Mouse (Mus musculus): ENCODE data around the gene Cort. TPM values are rescaled to one million over a fixed set of nuclear protein-coding genes. Genes with fewer than 3 reads are reported as not detected.
A peak's percentile ranks its signal among the peaks of the same experiment; 100 is the strongest.
"Not testable (repeated sequence)": the region's sequence is repeated elsewhere in the genome, so short reads cannot be mapped to it uniquely, and the experiment has no call there.

Gene Cort
- not detected in 2 replicates for polyA plus RNA-seq (2015; fragmentation: Nextera tagmentation; extraction: Ambion mirVana)

- Histone ChIP-seq H3K27me3 (ENCODE audit: control insufficient read depth, insufficient read depth, low read length) (no peaks in the 10 kb centered on the region), H3K4me3 (ENCODE audit: low read length) (no peak within 1 kb of the TSS), H3K27ac (ENCODE audit: low read length) (no peak within 1 kb of the TSS), H3K4me1 (ENCODE audit: control insufficient read depth, insufficient read depth, low read length) (no peaks in the 10 kb centered on the region), H3K9me3 (replicated peaks; ENCODE audit: control insufficient read depth, low read length) (no peaks in the 10 kb centered on the region), H3K36me3 (ENCODE audit: control insufficient read depth, insufficient read depth) (peaks cover 3% of the 10 kb centered on the region; the same call in 1 of the 2 replicates), H3K9ac (ENCODE audit: low read length) (no peak within 1 kb of the TSS), H3K4me2 (ENCODE audit: low read depth, low read length) (no peak within 1 kb of the TSS)
- no peak for ATAC-seq (replicated peaks; ENCODE audit: extremely low read depth, insufficient read depth, low FRiP score)
- WGBS = 80% methylated on average over 11 of the region's 11 CpGs
Measured at GRCm38 (mm10) chr4:149126663-149127062, at the start of gene Cort. Gene Cort (minus strand): TSS chr4:149126763.

DNA sequence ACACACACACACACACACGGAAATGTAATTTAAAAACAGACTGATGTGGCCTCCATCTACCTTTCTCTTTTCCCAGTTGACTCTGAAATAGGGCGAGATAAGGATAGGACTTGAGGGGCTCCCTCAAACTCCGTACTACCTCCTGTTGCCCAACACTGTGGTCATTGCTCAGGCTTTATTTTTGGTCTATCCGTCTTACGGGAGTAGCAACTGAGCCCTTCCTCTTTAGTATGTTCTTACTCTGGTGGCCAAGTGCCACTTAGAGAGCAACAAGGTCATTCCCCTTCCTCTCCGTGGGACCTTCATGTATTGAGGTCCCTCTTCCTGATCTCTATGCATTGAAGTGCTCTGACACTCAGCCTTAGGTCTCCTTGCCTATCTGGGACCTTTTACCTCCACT is 47.1 kb upstream of the Cort start:
- Histone ChIP-seq H3K36me3 (ENCODE audit: control insufficient read depth, insufficient read depth) (no peaks in the 10 kb centered on the region), H3K9ac (ENCODE audit: low read length) (no peak overlapping the region), H3K4me1 (ENCODE audit: control insufficient read depth, insufficient read depth, low read length) (peaks cover 12% of the 10 kb centered on the region), H3K27me3 (ENCODE audit: control insufficient read depth, insufficient read depth, low read length) (no peaks in the 10 kb centered on the region), H3K27ac (ENCODE audit: low read length) (no peak overlapping the region), H3K9me3 (replicated peaks; ENCODE audit: control insufficient read depth, low read length) (no peaks in the 10 kb centered on the region), H3K4me3 (ENCODE audit: low read length) (no peak overlapping the region), H3K4me2 (ENCODE audit: low read depth, low read length) (no peak overlapping the region)
- 71% methylated on average over 6 of the region's 6 CpGs for WGBS
- no peak for ATAC-seq (replicated peaks; ENCODE audit: extremely low read depth, insufficient read depth, low FRiP score)

GRCm38 (mm10) chr4:149172666-149173065 is 46.1 kb upstream of the Cort start:
- Histone ChIP-seq H3K4me1 (ENCODE audit: control insufficient read depth, insufficient read depth, low read length) (peaks cover 12% of the 10 kb centered on the region), H3K36me3 (ENCODE audit: control insufficient read depth, insufficient read depth) (no peaks in the 10 kb centered on the region), H3K9ac (ENCODE audit: low read length) (peak overlapping the region; percentile 15), H3K4me3 (ENCODE audit: low read length) (no peak overlapping the region), H3K27ac (ENCODE audit: low read length) (peak overlapping the region; percentile 76), H3K4me2 (ENCODE audit: low read depth, low read length) (no peak overlapping the region), H3K27me3 (ENCODE audit: control insufficient read depth, insufficient read depth, low read length) (no peaks in the 10 kb centered on the region), H3K9me3 (replicated peaks; ENCODE audit: control insufficient read depth, low read length) (no peaks in the 10 kb centered on the region)
- ATAC-seq (replicated peaks; ENCODE audit: extremely low read depth, insufficient read depth, low FRiP score) = peak; percentile 63; the same call in 1 of the 2 replicates
- 57% methylated on average over 2 of the region's 2 CpGs for WGBS

GRCm38 (mm10) chr4:149172083-149172482 is 45.5 kb upstream of the Cort start:
- H3K4me1 ChIP-seq (ENCODE audit: control insufficient read depth, insufficient read depth, low read length) = peaks cover 12% of the 10 kb centered on the region
- peak overlapping the region; percentile 15; the same call in 1 of the 2 replicates for H3K9ac ChIP-seq (ENCODE audit: low read length)
- H3K27ac ChIP-seq (ENCODE audit: low read length) = peak overlapping the region; percentile 76; the same call in 1 of the 2 replicates
- H3K4me2 ChIP-seq (ENCODE audit: low read depth, low read length) = no peak overlapping the region
- no peaks in the 10 kb centered on the region for H3K27me3 ChIP-seq (ENCODE audit: control insufficient read depth, insufficient read depth, low read length)
- 86% methylated on average over 5 of the region's 5 CpGs for WGBS
- no peak overlapping the region for H3K4me3 ChIP-seq (ENCODE audit: low read length)
- no peak for ATAC-seq (replicated peaks; ENCODE audit: extremely low read depth, insufficient read depth, low FRiP score)
- no peaks in the 10 kb centered on the region for H3K9me3 ChIP-seq (replicated peaks; ENCODE audit: control insufficient read depth, low read length)
- H3K36me3 ChIP-seq (ENCODE audit: control insufficient read depth, insufficient read depth) = no peaks in the 10 kb centered on the region

GRCm38 (mm10) chr4:149171581-149171981 is 45.0 kb upstream of the Cort start:
- Histone ChIP-seq H3K27ac (ENCODE audit: low read length) (no peak overlapping the region), H3K4me3 (ENCODE audit: low read length) (no peak overlapping the region), H3K4me1 (ENCODE audit: control insufficient read depth, insufficient read depth, low read length) (peaks cover 12% of the 10 kb centered on the region), H3K27me3 (ENCODE audit: control insufficient read depth, insufficient read depth, low read length) (no peaks in the 10 kb centered on the region), H3K4me2 (ENCODE audit: low read depth, low read length) (no peak overlapping the region), H3K9ac (ENCODE audit: low read length) (no peak overlapping the region), H3K36me3 (ENCODE audit: control insufficient read depth, insufficient read depth) (no peaks in the 10 kb centered on the region), H3K9me3 (replicated peaks; ENCODE audit: control insufficient read depth, low read length) (no peaks in the 10 kb centered on the region)
- 61% methylated on average over 5 of the region's 5 CpGs for WGBS
- ATAC-seq (replicated peaks; ENCODE audit: extremely low read depth, insufficient read depth, low FRiP score) = no peak

- Histone ChIP-seq H3K27me3 (ENCODE audit: control insufficient read depth, insufficient read depth, low read length) (no peaks in the 10 kb centered on the region), H3K4me3 (ENCODE audit: low read length) (no peak overlapping the region), H3K36me3 (ENCODE audit: control insufficient read depth, insufficient read depth) (no peaks in the 10 kb centered on the region), H3K9ac (ENCODE audit: low read length) (no peak overlapping the region), H3K4me1 (ENCODE audit: control insufficient read depth, insufficient read depth, low read length) (peaks cover 16% of the 10 kb centered on the region), H3K9me3 (replicated peaks; ENCODE audit: control insufficient read depth, low read length) (no peaks in the 10 kb centered on the region), H3K4me2 (ENCODE audit: low read depth, low read length) (no peak overlapping the region), H3K27ac (ENCODE audit: low read length) (peak overlapping the region; percentile 13)
- no peak for ATAC-seq (replicated peaks; ENCODE audit: extremely low read depth, insufficient read depth, low FRiP score)
- WGBS = 58% methylated on average over 7 of the region's 7 CpGs
Measured at GRCm38 (mm10) chr4:149170394-149170931, 43.9 kb upstream of the Cort start.

- H3K4me1 ChIP-seq (ENCODE audit: control insufficient read depth, insufficient read depth, low read length) = peaks cover 20% of the 10 kb centered on the region
- not testable (repeated sequence) for H3K36me3 ChIP-seq (ENCODE audit: control insufficient read depth, insufficient read depth)
Measured at GRCm38 (mm10) chr4:149169926-149170325, 43.4 kb upstream of the Cort start.

DNA sequence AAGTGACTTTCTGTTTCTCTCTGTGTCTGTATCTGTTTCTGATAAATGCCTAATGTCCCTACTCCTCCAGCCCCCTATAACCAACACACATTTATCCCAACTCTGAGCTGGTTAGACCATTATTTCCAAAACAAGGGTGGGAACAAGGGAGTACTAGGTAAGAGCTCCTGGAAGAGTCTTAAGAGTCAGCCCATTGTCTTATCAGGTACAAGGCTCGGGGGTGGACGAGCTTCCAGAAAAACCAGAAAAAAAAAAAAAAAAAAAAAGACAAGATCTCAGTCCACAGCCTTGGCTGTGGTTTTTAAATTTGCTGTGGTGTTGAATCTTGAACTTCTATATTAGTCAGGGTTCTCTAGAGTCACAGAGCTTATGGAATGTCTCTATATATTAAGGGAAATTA is 41.5 kb upstream of the Cort start:
- Histone ChIP-seq H3K4me1 (ENCODE audit: control insufficient read depth, insufficient read depth, low read length) (peaks cover 18% of the 10 kb centered on the region), H3K9me3 (replicated peaks; ENCODE audit: control insufficient read depth, low read length) (no peaks in the 10 kb centered on the region), H3K27me3 (ENCODE audit: control insufficient read depth, insufficient read depth, low read length) (no peaks in the 10 kb centered on the region), H3K4me2 (ENCODE audit: low read depth, low read length) (no peak overlapping the region), H3K36me3 (ENCODE audit: control insufficient read depth, insufficient read depth) (0 out of 2 replicates have a peak, but pooled peaks cover 2% of the 10 kb centered on the region), H3K9ac (ENCODE audit: low read length) (no peak overlapping the region), H3K27ac (ENCODE audit: low read length) (no peak overlapping the region), H3K4me3 (ENCODE audit: low read length) (no peak overlapping the region)
- no peak for ATAC-seq (replicated peaks; ENCODE audit: extremely low read depth, insufficient read depth, low FRiP score)
- 41% methylated on average over 2 of the region's 2 CpGs for WGBS

More at GRCm38 (mm10) chr4:149169926-149170325, 43.4 kb upstream of the Cort start:
- H3K9ac ChIP-seq (ENCODE audit: low read length); H3K27me3 ChIP-seq (ENCODE audit: control insufficient read depth, insufficient read depth, low read length); H3K9me3 ChIP-seq (replicated peaks; ENCODE audit: control insufficient read depth, low read length); ATAC-seq (replicated peaks; ENCODE audit: extremely low read depth, insufficient read depth, low FRiP score); H3K4me2 ChIP-seq (ENCODE audit: low read depth, low read length); H3K27ac ChIP-seq (ENCODE audit: low read length); H3K4me3 ChIP-seq (ENCODE audit: low read length): not testable (repeated sequence)
- 83% methylated on average over 7 of the region's 8 CpGs for WGBS

DNA sequence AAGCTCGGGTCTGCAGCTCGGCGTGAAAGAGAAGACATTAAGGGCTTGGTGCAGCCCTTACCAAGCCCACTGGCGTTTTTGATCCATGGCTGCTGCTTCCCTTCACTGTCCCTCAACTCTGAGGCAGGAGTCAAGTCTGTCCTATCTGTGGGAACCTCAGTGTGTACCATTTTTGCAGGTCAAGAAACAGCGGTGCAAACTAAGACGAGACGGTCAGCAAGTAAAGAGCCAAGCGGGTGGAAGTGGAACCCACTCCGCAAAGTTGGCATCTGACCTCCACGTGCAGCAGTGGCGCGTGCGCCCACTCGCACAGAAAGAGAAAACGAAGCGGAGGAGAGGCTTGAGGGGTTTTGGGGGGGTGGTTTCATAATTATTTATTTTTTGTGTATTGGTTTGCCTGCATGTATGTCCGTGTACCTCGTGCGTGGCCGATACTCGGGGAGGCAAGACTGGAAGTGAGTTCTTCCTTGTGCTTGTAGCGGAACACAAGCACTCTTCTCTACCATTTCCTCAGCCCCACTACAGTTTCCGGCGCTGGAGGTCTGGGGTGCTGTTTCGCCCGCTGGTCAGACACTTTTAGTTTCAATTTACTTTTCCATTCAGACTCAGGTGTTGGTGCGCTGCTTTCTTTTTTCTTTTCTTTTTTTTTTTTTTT is 40.5 kb upstream of the Cort start:
- Histone ChIP-seq H3K4me1 (ENCODE audit: control insufficient read depth, insufficient read depth, low read length) (peaks cover 8% of the 10 kb centered on the region), H3K9me3 (replicated peaks; ENCODE audit: control insufficient read depth, low read length) (no peaks in the 10 kb centered on the region), H3K9ac (ENCODE audit: low read length) (peak overlapping the region; percentile 80), H3K27ac (ENCODE audit: low read length) (peak overlapping the region; percentile 77), H3K36me3 (ENCODE audit: control insufficient read depth, insufficient read depth) (0 out of 2 replicates have a peak, but pooled peaks cover 6% of the 10 kb centered on the region), H3K27me3 (ENCODE audit: control insufficient read depth, insufficient read depth, low read length) (no peaks in the 10 kb centered on the region), H3K4me2 (ENCODE audit: low read depth, low read length) (peak overlapping the region; percentile 97), H3K4me3 (ENCODE audit: low read length) (peak overlapping the region; percentile 79)
- ATAC-seq (replicated peaks; ENCODE audit: extremely low read depth, insufficient read depth, low FRiP score) = peak; percentile 37
- WGBS = under 1% methylated on average over 27 of the region's 27 CpGs

Data from heart, embryonic 16.5 days (tissue).